Mouse (Mus musculus) bone marrow macrophage, adult 2 months (primary cell): ENCODE data around the gene Siah3. TPM values are rescaled to one million over a fixed set of nuclear protein-coding genes. Genes with fewer than 3 reads are reported as not detected.

Experiments used
- H3K27ac ChIP-seq: 2 replicates; pipeline ENCODE4 v1.5.1; 2012; ENCODE audit warnings: low read depth, low read length; ENCODE audit not compliant: insufficient read depth
- H3K4me1 ChIP-seq: 2 replicates; pipeline ENCODE4 v1.6.1; 2012; ENCODE audit warnings: low read length; ENCODE audit not compliant: control insufficient read depth, insufficient read depth
- H3K4me3 ChIP-seq: 2 replicates; pipeline ENCODE4 v1.5.1; 2012; ENCODE audit warnings: mild to moderate bottlenecking, low read length, moderate library complexity; ENCODE audit not compliant: insufficient read depth
- CTCF ChIP-seq: IDR thresholded peaks from 2 replicates; pipeline ENCODE4 v1.5.1; 2012; ENCODE audit warnings: low read depth, mild to moderate bottlenecking, low read length, moderate library complexity
- POLR2A ChIP-seq: IDR thresholded peaks from 2 replicates; pipeline ENCODE4 v1.6.1; 2012; ENCODE audit warnings: mild to moderate bottlenecking, low read depth, low read length, borderline replicate concordance
- polyA plus RNA-seq: library from polyadenylated mRNA; stranded (reverse); fragments of >200 nt; gene quantifications from 2 replicates; pipeline ENCODE4 v1.2.4, GENCODE M21; 2012; ENCODE audit not compliant: missing spikeins, insufficient read depth, insufficient read length

The Siah3 gene
- polyA plus RNA-seq, result not detected in 2 replicates

DNA sequence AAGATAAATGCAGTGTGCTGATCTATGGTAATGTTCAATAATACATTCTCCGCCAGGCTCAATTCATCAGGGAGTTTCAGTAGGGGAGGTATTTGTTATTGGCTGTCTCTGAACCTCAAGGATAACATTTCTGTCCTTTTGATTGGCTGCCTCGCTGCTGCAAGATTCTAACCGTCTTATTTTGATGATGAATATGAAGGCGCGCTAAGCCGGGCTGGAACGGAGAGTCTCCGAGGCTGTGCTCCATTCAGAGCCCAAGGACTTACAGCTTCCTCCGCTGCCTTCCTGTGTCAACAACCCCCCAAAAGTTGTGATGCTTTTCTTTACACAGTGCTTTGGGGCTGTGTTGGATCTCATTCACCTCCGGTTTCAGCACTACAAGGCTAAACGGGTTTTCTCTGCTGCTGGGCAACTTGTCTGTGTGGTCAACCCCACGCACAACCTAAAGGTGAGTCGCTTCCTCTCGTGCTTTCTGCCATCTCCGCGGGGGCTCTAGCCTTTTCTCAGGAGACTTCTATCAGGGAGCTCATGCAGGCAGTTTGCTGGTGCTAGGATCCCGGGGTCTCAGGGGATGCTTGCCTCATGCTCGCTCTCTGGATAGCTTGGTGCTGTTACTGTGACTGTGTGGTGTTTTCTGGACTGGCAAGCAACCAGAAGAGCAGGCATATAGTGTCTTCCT, at the start of gene Siah3:
TSS of gene Siah3 (plus strand) at position 240 of the 679 bp plus-strand sequence.
- TF ChIP-seq CTCF (no peak), POLR2A (no peak)
- Histone ChIP-seq H3K4me1 (no peaks in the 10 kb centered on the region), H3K4me3 (peak within 1 kb of the TSS; percentile 23; the same call in 1 of the 2 replicates), H3K27ac (no peak within 1 kb of the TSS)

DNA sequence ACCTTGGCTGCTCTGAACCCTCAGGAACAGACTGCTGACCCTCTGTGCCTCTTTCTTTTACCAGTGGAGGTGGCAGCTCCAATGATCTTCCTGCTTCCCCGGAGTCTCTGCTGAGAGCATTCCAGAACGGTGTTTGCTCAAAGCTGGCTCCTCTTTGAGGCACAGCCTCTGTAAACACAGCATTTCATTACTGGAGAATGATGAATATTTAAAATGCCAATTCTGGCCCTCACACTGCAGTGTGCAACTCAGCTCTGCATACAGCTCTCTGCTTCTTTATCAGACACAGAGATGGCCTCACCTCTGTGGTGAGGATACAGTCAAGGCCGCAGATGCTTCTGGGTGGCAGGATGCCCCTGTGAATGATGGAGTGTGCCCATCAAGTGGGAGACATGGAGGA, 46.0 kb upstream of the Siah3 start:
- TF ChIP-seq CTCF (no peak), POLR2A (no peak)
- Histone ChIP-seq H3K27ac (no peak overlapping the region), H3K4me1 (no peaks in the 10 kb centered on the region), H3K4me3 (no peak overlapping the region)

DNA sequence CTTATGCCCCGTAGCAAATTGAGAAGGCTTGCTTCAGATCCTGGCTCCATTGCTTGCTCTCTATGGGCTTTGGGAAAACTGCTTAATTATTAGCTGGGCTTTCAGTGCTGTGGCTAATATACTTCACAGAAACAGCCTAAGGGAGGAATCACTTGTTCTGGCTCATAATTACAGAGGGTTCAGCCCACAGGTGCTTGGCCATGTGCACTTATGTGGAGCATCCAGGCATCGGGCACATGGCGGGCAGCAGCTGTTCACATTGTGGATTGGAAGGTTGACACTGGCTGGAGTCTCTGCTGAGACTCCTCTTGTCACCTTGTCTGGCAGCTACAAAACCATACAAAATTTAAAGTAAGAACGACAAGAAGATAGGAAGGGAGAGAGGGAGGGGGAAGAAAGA, 45.4 kb upstream of the Siah3 start:
- TF ChIP-seq CTCF (no peak), POLR2A (no peak)
- H3K4me1 ChIP-seq, result no peaks in the 10 kb centered on the region
- no peak overlapping the region for H3K4me3 ChIP-seq
- H3K27ac ChIP-seq, result no peak overlapping the region

DNA sequence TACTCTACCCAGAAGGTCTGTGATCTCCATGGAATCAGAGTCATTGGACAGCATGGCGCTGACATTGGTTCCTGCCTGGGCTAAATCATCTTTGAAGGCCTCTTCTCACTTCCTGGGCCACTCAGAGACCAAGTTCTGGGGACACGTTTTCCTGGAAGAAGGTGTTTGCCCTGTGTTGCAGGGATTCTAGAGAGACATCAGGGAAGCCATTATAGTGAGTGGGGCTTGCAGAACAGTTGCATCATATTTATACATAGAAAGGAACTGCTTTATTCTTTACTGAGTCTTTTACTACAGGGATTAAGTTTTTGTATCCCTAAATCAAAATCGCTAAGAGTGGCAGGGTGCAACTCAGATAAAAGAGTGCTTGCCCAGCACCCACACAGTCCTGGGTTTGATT, 37.1 kb upstream of the Siah3 start:
- Histone ChIP-seq H3K4me3 (no peak overlapping the region), H3K27ac (no peak overlapping the region), H3K4me1 (no peaks in the 10 kb centered on the region)
- TF ChIP-seq POLR2A, result no peak
- TF ChIP-seq CTCF, result no peak

DNA sequence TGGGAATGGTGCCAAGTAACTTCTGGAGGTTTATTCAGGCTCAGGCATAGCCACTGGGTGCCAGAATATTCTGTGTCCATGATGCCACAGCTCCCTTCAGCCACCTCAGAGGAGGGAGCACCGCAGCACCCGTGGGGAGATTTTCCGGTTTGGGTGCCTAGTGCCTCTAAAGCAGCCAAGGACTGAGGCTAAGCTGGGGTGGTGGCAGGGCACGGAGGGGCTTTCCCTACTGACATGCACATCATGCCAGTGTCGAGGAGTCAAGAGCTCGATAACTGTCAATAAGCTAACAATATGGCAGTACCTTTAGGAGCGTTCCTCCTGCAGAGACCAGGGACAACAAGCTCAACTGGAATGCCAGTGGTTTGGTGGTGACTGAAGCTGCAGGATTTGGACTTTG, 35.9 kb upstream of the Siah3 start:
- Histone ChIP-seq H3K4me3 (no peak overlapping the region), H3K4me1 (no peaks in the 10 kb centered on the region), H3K27ac (no peak overlapping the region)
- TF ChIP-seq POLR2A (no peak), CTCF (no peak)

DNA sequence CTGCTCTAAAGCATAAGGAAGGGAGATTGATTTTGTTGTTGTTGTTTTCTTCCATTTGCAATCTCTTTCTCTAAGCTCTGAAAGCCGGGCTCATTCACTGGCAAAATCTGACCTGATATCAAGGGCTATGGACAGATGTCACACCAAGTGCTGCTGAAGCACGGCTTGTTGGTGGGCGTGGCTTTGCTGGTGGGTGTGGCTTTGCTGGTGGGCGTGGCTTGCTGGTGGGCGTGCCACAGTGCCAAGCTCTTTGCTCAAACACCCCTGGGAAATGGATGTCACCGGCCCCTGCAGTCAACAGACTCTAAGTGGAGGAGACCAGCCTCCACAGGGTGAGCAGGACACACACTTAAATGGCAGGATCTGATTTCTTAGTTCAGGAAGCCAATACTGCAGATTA, 35.0 kb upstream of the Siah3 start:
- Histone ChIP-seq H3K4me3 (no peak overlapping the region), H3K4me1 (no peaks in the 10 kb centered on the region), H3K27ac (no peak overlapping the region)
- TF ChIP-seq POLR2A, result no peak
- TF ChIP-seq CTCF, result no peak

DNA sequence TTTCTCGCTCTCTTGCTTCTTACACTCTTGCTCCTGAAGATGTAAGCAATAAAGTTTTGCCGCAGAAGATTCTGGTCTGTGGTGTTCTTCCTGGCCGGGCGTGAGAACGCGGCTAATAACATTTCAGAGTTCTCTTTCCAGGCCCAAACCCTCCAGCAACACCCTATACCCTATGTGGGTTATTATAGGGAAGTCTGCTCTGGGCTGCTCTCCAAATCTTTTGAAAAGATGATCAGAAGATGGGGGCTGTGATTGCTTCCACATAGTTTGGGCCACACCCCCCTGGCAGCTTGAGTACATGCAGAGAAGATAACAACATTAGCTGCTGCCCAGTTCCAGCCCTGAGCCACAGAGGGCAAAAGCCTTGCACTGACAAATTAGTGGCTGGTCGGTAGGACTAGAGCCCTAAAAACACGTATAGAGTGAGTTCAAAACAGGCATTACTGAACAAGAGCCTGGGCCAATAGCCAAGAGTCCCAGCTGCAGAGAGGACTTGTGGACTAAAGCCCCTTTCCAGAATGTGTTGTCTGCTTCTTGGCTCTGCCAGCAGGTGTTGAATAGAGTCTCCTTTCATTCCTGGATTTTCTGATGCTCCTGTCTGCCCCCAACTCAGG, 24.5 kb upstream of the Siah3 start:
- Histone ChIP-seq H3K4me1 (no peaks in the 10 kb centered on the region), H3K4me3 (no peak overlapping the region), H3K27ac (no peak overlapping the region)
- TF ChIP-seq POLR2A, result no peak
- TF ChIP-seq CTCF, result no peak

DNA sequence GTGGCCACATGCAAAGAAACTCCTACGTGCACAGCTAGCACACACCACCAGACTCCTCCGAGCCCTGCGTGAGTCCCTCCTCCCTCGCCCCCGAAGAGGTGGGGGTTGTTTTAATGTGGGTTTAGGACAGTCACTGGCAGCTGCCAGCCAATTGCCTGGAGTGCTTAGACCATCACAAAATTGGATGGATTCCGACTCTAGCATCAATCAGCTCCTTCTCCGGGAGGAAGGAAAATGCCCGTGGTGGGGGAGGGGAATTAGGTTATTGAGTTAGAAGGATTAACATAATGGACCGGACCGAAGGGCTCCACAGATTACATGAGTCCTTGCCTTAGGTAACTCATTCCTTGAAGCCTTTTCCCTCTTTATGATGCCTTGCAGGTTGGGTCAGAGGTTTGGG, 22.9 kb upstream of the Siah3 start:
- Histone ChIP-seq H3K4me1 (no peaks in the 10 kb centered on the region), H3K4me3 (no peak overlapping the region), H3K27ac (no peak overlapping the region)
- TF ChIP-seq CTCF (no peak), POLR2A (no peak)

DNA sequence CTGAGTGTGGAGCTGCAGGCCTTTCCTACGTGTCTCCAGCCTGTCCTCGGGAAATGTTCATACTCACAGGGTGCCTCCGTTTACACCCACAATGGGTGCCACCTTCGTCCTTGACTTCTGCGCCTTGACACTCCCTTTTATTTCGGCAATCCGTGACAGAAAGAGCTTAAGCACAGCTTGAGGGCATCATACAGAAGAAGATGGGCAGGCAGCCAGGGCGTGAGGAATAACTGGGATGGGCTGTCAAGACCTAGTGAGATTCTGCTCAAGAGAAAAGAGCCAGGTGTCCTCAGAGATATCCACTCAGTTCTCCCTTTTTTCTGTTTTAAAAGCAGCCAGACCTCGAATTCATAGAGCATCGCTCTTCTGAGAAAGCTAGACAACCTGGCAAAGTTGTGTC, 21.2 kb upstream of the Siah3 start:
- no peaks in the 10 kb centered on the region for H3K4me1 ChIP-seq
- TF ChIP-seq CTCF (no peak), POLR2A (no peak)
- no peak overlapping the region for H3K27ac ChIP-seq
- no peak overlapping the region for H3K4me3 ChIP-seq

DNA sequence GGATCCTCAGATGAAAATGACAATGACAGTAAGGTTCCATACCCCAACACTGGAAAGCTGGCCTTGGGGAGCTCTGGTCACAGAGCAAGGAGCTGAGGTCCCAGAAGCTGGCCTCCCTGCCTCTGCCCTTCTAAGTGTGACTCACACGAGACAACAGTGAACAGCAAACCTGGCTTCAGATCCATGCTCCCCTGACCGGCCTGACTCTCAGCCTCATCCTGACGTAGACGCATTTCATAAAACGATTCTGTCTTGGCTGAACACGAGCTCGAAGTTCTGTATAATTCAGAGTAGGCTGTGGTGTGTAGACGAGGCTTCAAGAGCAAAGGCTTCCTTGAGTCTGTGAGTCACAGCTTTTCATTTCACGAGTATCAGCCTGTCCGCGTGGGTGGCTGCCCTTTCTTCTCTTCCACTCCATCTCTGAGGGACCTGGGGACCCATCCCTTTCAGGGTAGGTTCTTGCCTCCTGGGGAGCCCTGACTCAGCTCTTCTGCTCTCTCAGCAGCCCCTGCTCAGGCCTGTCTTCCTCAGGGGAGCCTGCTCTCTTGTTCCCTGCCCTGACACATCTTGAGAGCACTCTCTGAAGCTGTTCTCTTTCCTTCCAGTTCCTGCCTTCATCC, 11.2 kb upstream of the Siah3 start:
- Histone ChIP-seq H3K4me3 (no peak overlapping the region), H3K27ac (no peak overlapping the region), H3K4me1 (peaks cover 6% of the 10 kb centered on the region)
- TF ChIP-seq POLR2A (no peak), CTCF (no peak)
